Mouse (Mus musculus) limb, embryonic 14.5 days (tissue): ENCODE results near the gene Gm17416. TPM values are rescaled to one million over a fixed set of nuclear protein-coding genes. Genes with fewer than 3 reads are reported as not detected.

Experiments
- ATAC-seq: fragments of 200-750 bp; cut with Nextera tagmentation; 2 replicates; pipeline ENCODE4 v1.8.0; 2017; ENCODE audit warnings: low read depth, moderate number of reproducible peaks, moderate TSS enrichment; ENCODE audit not compliant: low FRiP score
- DNase-seq: peaks from one replicate; pipeline ENCODE4 v3.0.0-alpha.2; 2015; ENCODE audit warnings: low spot score
- H3K27ac ChIP-seq: fragments of 300-500 bp; sonication (generic); replicated peaks from 2 replicates; pipeline ENCODE4 v1.5.1; 2014; ENCODE audit warnings: low read depth, mild to moderate bottlenecking, low read length, moderate library complexity, mixed read lengths
- H3K27me3 ChIP-seq: fragments of 300-500 bp; sonication (generic); 2 replicates; pipeline ENCODE4 v1.6.1; 2014; ENCODE audit warnings: low read length, mixed read lengths; ENCODE audit not compliant: control insufficient read depth, insufficient read depth
- H3K36me3 ChIP-seq: fragments of 300-500 bp; sonication (generic); 2 replicates; pipeline ENCODE4 v1.6.1; 2014; ENCODE audit warnings: mild to moderate bottlenecking, low read length, moderate library complexity, mixed read lengths; ENCODE audit not compliant: control insufficient read depth, insufficient read depth
- H3K4me1 ChIP-seq: fragments of 300-500 bp; sonication (generic); 2 replicates; pipeline ENCODE4 v1.6.1; 2014; ENCODE audit warnings: antibody characterized with exemption, low read length, mixed read lengths; ENCODE audit not compliant: control insufficient read depth, insufficient read depth
- H3K4me2 ChIP-seq: fragments of 300-500 bp; sonication (generic); replicated peaks from 2 replicates; pipeline ENCODE4 v1.6.1; 2014; ENCODE audit warnings: low read depth, mild to moderate bottlenecking, low read length, moderate library complexity; ENCODE audit not compliant: severe bottlenecking
- H3K4me3 ChIP-seq: fragments of 300-500 bp; sonication (generic); replicated peaks from 2 replicates; pipeline ENCODE4 v1.5.1; 2014; ENCODE audit warnings: low read length
- H3K9ac ChIP-seq: fragments of 300-500 bp; sonication (generic); 2 replicates; pipeline ENCODE4 v1.6.1; 2014; ENCODE audit warnings: mild to moderate bottlenecking, low read depth, low read length, moderate library complexity; ENCODE audit not compliant: severe bottlenecking
- H3K9me3 ChIP-seq: fragments of 300-500 bp; sonication (generic); 2 replicates; pipeline ENCODE4 v1.6.1; 2016; ENCODE audit warnings: low read length; ENCODE audit not compliant: control insufficient read depth
- POLR2A ChIP-seq: fragments of 200-500 bp; IDR thresholded peaks from 2 replicates; pipeline ENCODE4 v1.8.0; 2012; ENCODE audit warnings: inconsistent platforms, mild to moderate bottlenecking, moderate library complexity, borderline replicate concordance; ENCODE audit not compliant: insufficient read depth, insufficient read length; ENCODE audit errors: extremely low read depth
- WGBS: fragments of 180-500 bp; shearing (Covaris S2); extraction: QIAGEN DNeasy Blood & Tissue Kit; methylation state at CpG from one replicate; pipeline ENCODE4 v1.1.7; 2014; 5-methylcytosine and 5-hydroxymethylcytosine counted together
- polyA plus RNA-seq, 2 experiments: library from polyadenylated mRNA; depleted of rRNA in 1 of 2; stranded (reverse) in 1 of 2; unstranded in 1 of 2; fragments of >200 nt; fragmentation: Nextera tagmentation in 1 of 2; extraction: Ambion mirVana in 1 of 2; gene quantifications; 2 replicates each; pipeline versions ENCODE4 v1.2.1 to v1.2.3; 2012 to 2014

Gm17416 gene
- polyA plus RNA-seq, 2 experiments: not detected

GRCm38 (mm10) chr2:152586926-152587560 is 17.9 kb downstream of the Gm17416 start:
- ATAC-seq: no peak
- H3K27me3 ChIP-seq: no peaks in the 10 kb centered on the region
- no peak for TF ChIP-seq POLR2A
- 71% methylated on average over 4 of the region's 4 CpGs for WGBS
- H3K4me3 ChIP-seq: no peak overlapping the region
- no peak overlapping the region for H3K4me2 ChIP-seq
- no peaks in the 10 kb centered on the region for H3K4me1 ChIP-seq
- DNase-seq: no peak
- H3K9ac ChIP-seq: no peak overlapping the region
- H3K27ac ChIP-seq: no peak overlapping the region
- no peaks in the 10 kb centered on the region for H3K9me3 ChIP-seq
- no peaks in the 10 kb centered on the region for H3K36me3 ChIP-seq

GRCm38 (mm10) chr2:152588450-152588849 is 19.3 kb downstream of the Gm17416 start:
- no peak for DNase-seq

GRCm38 (mm10) chr2:152589021-152589420 is 19.9 kb downstream of the Gm17416 start:
- no peak for TF ChIP-seq POLR2A
- Histone ChIP-seq H3K27ac (no peak overlapping the region), H3K9ac (no peak overlapping the region), H3K4me1 (no peaks in the 10 kb centered on the region), H3K27me3 (no peaks in the 10 kb centered on the region), H3K9me3 (no peaks in the 10 kb centered on the region), H3K4me2 (no peak overlapping the region), H3K36me3 (no peaks in the 10 kb centered on the region), H3K4me3 (no peak overlapping the region)
- DNase-seq (no peak), ATAC-seq (no peak)
- 44% methylated on average over 6 of the region's 6 CpGs for WGBS

More at GRCm38 (mm10) chr2:152588450-152588849, 19.3 kb downstream of the Gm17416 start:
- WGBS: 26% methylated on average over 2 of the region's 2 CpGs
- Histone ChIP-seq H3K36me3 (no peaks in the 10 kb centered on the region), H3K4me1 (no peaks in the 10 kb centered on the region), H3K4me3 (no peak overlapping the region), H3K27ac (no peak overlapping the region), H3K4me2 (no peak overlapping the region), H3K27me3 (no peaks in the 10 kb centered on the region), H3K9ac (no peak overlapping the region), H3K9me3 (no peaks in the 10 kb centered on the region)
- no peak for ATAC-seq
- TF ChIP-seq POLR2A: no peak

- Histone ChIP-seq H3K4me3 (no peak within 1 kb of the TSS), H3K4me2 (no peak within 1 kb of the TSS), H3K9me3 (peaks cover 3% of the 10 kb centered on the region; the same call in 1 of the 2 replicates), H3K27ac (no peak within 1 kb of the TSS), H3K9ac (no peak within 1 kb of the TSS), H3K27me3 (no peaks in the 10 kb centered on the region), H3K4me1 (no peaks in the 10 kb centered on the region), H3K36me3 (no peaks in the 10 kb centered on the region)
- no peak for TF ChIP-seq POLR2A
- 60% methylated on average over 7 of the region's 7 CpGs for WGBS
- no peak for DNase-seq
- no peak for ATAC-seq
Measured at GRCm38 (mm10) chr2:152599299-152599698, 30.2 kb downstream of the Gm17416 start, which contains the start of gene Defb45. TSS of gene Defb45 (minus strand) at chr2:152599399.

GRCm38 (mm10) chr2:152600076-152600475 is 30.9 kb downstream of the Gm17416 start:
- Histone ChIP-seq H3K9me3 (peaks cover 3% of the 10 kb centered on the region; the same call in 1 of the 2 replicates), H3K36me3 (no peaks in the 10 kb centered on the region), H3K27ac (no peak overlapping the region), H3K9ac (no peak overlapping the region), H3K4me1 (no peaks in the 10 kb centered on the region), H3K4me3 (no peak overlapping the region), H3K4me2 (no peak overlapping the region), H3K27me3 (no peaks in the 10 kb centered on the region)
- no peak for TF ChIP-seq POLR2A
- no peak for DNase-seq
- 84% methylated on average over 6 of the region's 6 CpGs for WGBS
- ATAC-seq: no peak
